Mouse (Mus musculus): ENCODE results near the gene Calml4.

GRCm38 (mm10) chr9:62901736-62902135 lies 43.9 kb downstream of the Calml4 start:
- TF ChIP-seq POLR2A (IDR thresholded peaks at IDR 0.05; ENCODE audit: borderline replicate concordance, control insufficient read depth, low read depth, low read length) (no peak), CTCF (IDR thresholded peaks at IDR 0.05; ENCODE audit: control insufficient read depth, insufficient read depth, low read length) (no peak)

All from bone marrow, adult 2 months (tissue).